Mouse (Mus musculus): ENCODE data around the gene Snd1. TPM values are rescaled to one million over a fixed set of nuclear protein-coding genes. Genes with fewer than 3 reads are reported as not detected.

Snd1 gene
- total RNA-seq, 1 experiment = 343 TPM

DNA sequence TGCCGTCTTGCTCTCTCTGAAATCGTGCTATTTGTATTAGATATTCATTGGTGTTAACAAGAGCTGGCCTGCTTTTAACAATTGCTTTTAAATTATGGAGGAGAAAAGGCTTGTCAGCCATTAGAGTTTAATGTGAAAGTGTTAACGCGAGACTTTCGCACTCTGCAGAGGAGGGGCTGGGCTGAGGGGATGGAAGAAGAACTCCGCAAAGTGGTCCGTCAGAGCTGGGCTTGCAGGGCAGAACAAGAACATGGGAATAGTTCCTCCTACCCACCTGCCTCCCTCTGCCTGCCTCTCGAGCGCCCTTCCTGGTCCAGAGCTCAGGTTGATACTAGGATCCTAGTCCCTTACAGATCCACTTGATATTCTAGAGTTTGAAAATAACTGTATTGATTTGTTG is 472.3 kb downstream of the Snd1 start:
- DNase-seq (ENCODE audit: low read depth, low spot score) = no peak
- Histone ChIP-seq H3K4me1 (ENCODE audit: control insufficient read depth in 2 of 2, insufficient read depth in 2 of 2, low read length in 2 of 2, poor library complexity in 1 of 2) (no peaks in the 10 kb centered on the region), H3K9me3 (ENCODE audit: control insufficient read depth, insufficient read depth, low read depth, low read length) (no peaks in the 10 kb centered on the region), H3K4me3 (ENCODE audit: insufficient read depth in 1 of 2, low read depth in 1 of 2, low read length in 2 of 2, poor library complexity in 1 of 2, severe bottlenecking in 1 of 2) (no peak overlapping the region), H3K27ac (ENCODE audit: insufficient read depth, low read depth, low read length, poor library complexity, severe bottlenecking) (no peak overlapping the region), H3K9ac (ENCODE audit: insufficient read depth, low read depth, low read length, poor library complexity, severe bottlenecking) (no peak overlapping the region), H3K36me3 (ENCODE audit: control insufficient read depth, insufficient read depth, low read length, poor library complexity, severe bottlenecking) (no peaks in the 10 kb centered on the region)
- TF ChIP-seq HCFC1 (IDR thresholded peaks at IDR 0.05; ENCODE audit: borderline replicate concordance, insufficient read depth, low read length) (no peak), ZNF384 (IDR thresholded peaks at IDR 0.05; ENCODE audit: low read depth, low read length) (no peak), MAFK (IDR thresholded peaks at IDR 0.05; ENCODE audit: insufficient read depth, low read depth, low read length) (no peak), ZC3H11A (IDR thresholded peaks at IDR 0.05; ENCODE audit: borderline replicate concordance, low read depth, low read length) (no peak), CHD2 (IDR thresholded peaks at IDR 0.05; ENCODE audit: low read depth, low read length) (no peak)
- in situ Hi-C loops (cut with MboI; ENCODE audit: low sequenced_read_pairs in 2 of 2, unreplicated experiment in 2 of 2) = loop anchor here in 1 of 2 experiments (10.0 kb wide), 1 partner anchor 78 kb away; no protein-coding TSS in a partner anchor

DNA sequence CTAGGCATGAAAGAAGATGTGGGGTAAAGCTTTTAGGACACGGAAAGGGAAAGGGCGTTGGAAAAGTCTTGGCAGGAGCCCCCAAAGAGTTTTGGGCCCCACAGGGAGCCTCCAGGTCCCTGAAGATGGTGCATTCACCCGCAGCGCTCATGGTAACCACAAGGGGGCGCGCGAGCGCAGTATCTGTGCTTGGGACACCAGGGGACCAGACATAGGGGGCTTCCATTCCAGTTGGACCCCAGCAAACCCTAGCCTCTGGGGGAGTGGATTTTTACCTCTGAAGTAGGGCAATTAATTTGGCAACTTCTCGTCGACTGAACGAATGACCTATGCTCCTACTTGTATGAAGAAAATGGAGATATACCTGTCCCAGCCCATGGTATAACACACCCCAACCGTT is 474.3 kb downstream of the Snd1 start:
- TF ChIP-seq HCFC1 (IDR thresholded peaks at IDR 0.05; ENCODE audit: borderline replicate concordance, insufficient read depth, low read length) (0 out of 2 replicates have a peak, but pooled peaks have one; percentile 22), ZC3H11A (IDR thresholded peaks at IDR 0.05; ENCODE audit: borderline replicate concordance, low read depth, low read length) (peak; percentile 80; the same call in 1 of the 2 replicates), MAFK (IDR thresholded peaks at IDR 0.05; ENCODE audit: insufficient read depth, low read depth, low read length) (no peak)
- H3K36me3 ChIP-seq (ENCODE audit: control insufficient read depth, insufficient read depth, low read length, poor library complexity, severe bottlenecking) = no peaks in the 10 kb centered on the region
- peak; percentile 47 for DNase-seq (ENCODE audit: low read depth, low spot score)
- H3K9me3 ChIP-seq (ENCODE audit: control insufficient read depth, insufficient read depth, low read depth, low read length) = no peaks in the 10 kb centered on the region
- no peaks in the 10 kb centered on the region for H3K4me1 ChIP-seq (ENCODE audit: control insufficient read depth in 2 of 2, insufficient read depth in 2 of 2, low read length in 2 of 2, poor library complexity in 1 of 2)
- no peak overlapping the region for H3K4me3 ChIP-seq (ENCODE audit: insufficient read depth in 1 of 2, low read depth in 1 of 2, low read length in 2 of 2, poor library complexity in 1 of 2, severe bottlenecking in 1 of 2)
- no peak overlapping the region for H3K9ac ChIP-seq (ENCODE audit: insufficient read depth, low read depth, low read length, poor library complexity, severe bottlenecking)
- in situ Hi-C loops (cut with MboI; ENCODE audit: low sequenced_read_pairs in 2 of 2, unreplicated experiment in 2 of 2) = loop anchor here in 1 of 2 experiments (10.0 kb wide), 1 partner anchor 76 kb away; no protein-coding TSS in a partner anchor
- H3K27ac ChIP-seq (ENCODE audit: insufficient read depth, low read depth, low read length, poor library complexity, severe bottlenecking) = no peak overlapping the region

DNA sequence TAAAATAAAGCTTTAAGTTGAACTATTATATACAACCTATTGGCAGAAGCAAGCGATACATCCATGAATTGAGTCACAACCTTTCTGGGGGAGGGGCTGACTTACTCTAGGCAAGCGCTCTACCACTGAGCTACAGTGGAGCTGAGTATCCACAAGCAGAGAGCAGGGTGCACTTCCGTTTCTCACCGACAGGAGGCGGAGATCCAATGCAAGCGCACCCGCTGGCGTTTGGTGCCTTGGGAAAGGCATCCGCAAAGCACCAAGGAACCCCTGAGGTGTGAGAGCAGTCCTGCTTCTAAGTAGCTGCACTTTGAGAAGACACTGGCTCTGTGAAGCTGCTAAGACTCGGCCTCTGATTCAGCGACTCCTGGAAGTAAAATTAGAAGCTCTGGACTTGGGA is 480.6 kb downstream of the Snd1 start:
- Histone ChIP-seq H3K4me1 (ENCODE audit: control insufficient read depth in 2 of 2, insufficient read depth in 2 of 2, low read length in 2 of 2, poor library complexity in 1 of 2) (peaks cover 0 to 4% of the 10 kb centered on the region in 2 experiments; a peak in 1 of 4 replicates), H3K27ac (ENCODE audit: insufficient read depth, low read depth, low read length, poor library complexity, severe bottlenecking) (no peak overlapping the region), H3K36me3 (ENCODE audit: control insufficient read depth, insufficient read depth, low read length, poor library complexity, severe bottlenecking) (no peaks in the 10 kb centered on the region), H3K4me3 (ENCODE audit: insufficient read depth in 1 of 2, low read depth in 1 of 2, low read length in 2 of 2, poor library complexity in 1 of 2, severe bottlenecking in 1 of 2) (no peak overlapping the region), H3K9ac (ENCODE audit: insufficient read depth, low read depth, low read length, poor library complexity, severe bottlenecking) (no peak overlapping the region), H3K9me3 (ENCODE audit: control insufficient read depth, insufficient read depth, low read depth, low read length) (no peaks in the 10 kb centered on the region)
- DNase-seq (ENCODE audit: low read depth, low spot score) = peak; percentile 73
- in situ Hi-C loops (cut with MboI; ENCODE audit: low sequenced_read_pairs in 2 of 2, unreplicated experiment in 2 of 2) = no loop called here
- TF ChIP-seq MAFK (IDR thresholded peaks at IDR 0.05; ENCODE audit: insufficient read depth, low read depth, low read length) (no peak), HCFC1 (IDR thresholded peaks at IDR 0.05; ENCODE audit: borderline replicate concordance, insufficient read depth, low read length) (0 out of 2 replicates have a peak, but pooled peaks have one; percentile 30), ZNF384 (IDR thresholded peaks at IDR 0.05; ENCODE audit: low read depth, low read length) (no peak), ZC3H11A (IDR thresholded peaks at IDR 0.05; ENCODE audit: borderline replicate concordance, low read depth, low read length) (peak; percentile 46; the same call in 1 of the 2 replicates)

DNA sequence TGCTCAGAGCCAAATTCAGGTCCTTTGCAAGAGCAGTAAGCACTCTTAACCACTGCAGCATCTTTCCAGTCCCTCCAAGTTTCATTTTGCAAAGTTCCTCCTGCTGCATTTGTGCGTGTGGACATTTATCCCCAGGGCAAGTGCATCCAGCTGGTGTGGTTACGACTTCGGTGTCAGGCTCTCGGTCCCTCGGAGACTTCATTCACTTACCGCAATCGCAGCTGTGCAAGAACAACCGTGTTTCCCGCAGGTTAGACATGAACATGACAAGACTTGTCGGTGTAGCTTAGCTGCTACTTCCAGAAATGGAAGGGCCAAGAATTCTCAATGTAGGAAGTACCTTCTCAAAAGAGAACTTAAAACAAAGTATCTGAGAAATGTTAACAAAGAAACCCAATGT is 482.5 kb downstream of the Snd1 start:
- Histone ChIP-seq H3K9me3 (ENCODE audit: control insufficient read depth, insufficient read depth, low read depth, low read length) (no peaks in the 10 kb centered on the region), H3K4me1 (ENCODE audit: control insufficient read depth in 2 of 2, insufficient read depth in 2 of 2, low read length in 2 of 2, poor library complexity in 1 of 2) (peaks cover 2 to 8% of the 10 kb centered on the region in 2 experiments; a peak in 3 of 4 replicates), H3K4me3 (ENCODE audit: insufficient read depth in 1 of 2, low read depth in 1 of 2, low read length in 2 of 2, poor library complexity in 1 of 2, severe bottlenecking in 1 of 2) (no peak overlapping the region), H3K9ac (ENCODE audit: insufficient read depth, low read depth, low read length, poor library complexity, severe bottlenecking) (no peak overlapping the region), H3K27ac (ENCODE audit: insufficient read depth, low read depth, low read length, poor library complexity, severe bottlenecking) (no peak overlapping the region), H3K36me3 (ENCODE audit: control insufficient read depth, insufficient read depth, low read length, poor library complexity, severe bottlenecking) (no peaks in the 10 kb centered on the region)
- TF ChIP-seq ZC3H11A (IDR thresholded peaks at IDR 0.05; ENCODE audit: borderline replicate concordance, low read depth, low read length) (no peak), MAFK (IDR thresholded peaks at IDR 0.05; ENCODE audit: insufficient read depth, low read depth, low read length) (no peak), CHD2 (IDR thresholded peaks at IDR 0.05; ENCODE audit: low read depth, low read length) (no peak), ZNF384 (IDR thresholded peaks at IDR 0.05; ENCODE audit: low read depth, low read length) (no peak), HCFC1 (IDR thresholded peaks at IDR 0.05; ENCODE audit: borderline replicate concordance, insufficient read depth, low read length) (no peak)
- DNase-seq (ENCODE audit: low read depth, low spot score) = no peak
- in situ Hi-C loops (cut with MboI; ENCODE audit: low sequenced_read_pairs in 2 of 2, unreplicated experiment in 2 of 2) = no loop called here

DNA sequence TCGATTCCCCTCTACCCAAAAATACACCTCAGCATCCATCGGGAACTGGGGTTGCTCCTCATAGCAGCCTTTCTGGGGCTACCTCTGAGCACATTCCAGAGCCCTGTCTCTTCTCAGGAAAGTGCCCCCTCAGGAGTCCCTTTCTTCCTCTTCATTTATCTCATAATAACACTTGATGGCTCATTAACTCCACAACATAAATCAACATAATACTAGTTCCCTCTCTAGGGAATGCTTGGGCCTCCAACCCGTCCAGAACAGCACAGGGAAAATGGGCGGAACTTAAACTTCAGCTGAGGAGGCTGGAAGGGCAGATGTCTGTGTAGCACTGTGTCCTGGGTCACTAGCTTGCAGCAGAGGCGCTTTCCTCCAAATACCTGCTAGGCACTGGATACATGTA is 488.2 kb downstream of the Snd1 start:
- in situ Hi-C loops (cut with MboI; ENCODE audit: low sequenced_read_pairs in 2 of 2, unreplicated experiment in 2 of 2) = no loop called here
- H3K4me1 ChIP-seq (ENCODE audit: control insufficient read depth in 2 of 2, insufficient read depth in 2 of 2, low read length in 2 of 2, poor library complexity in 1 of 2) = peaks cover 2 to 8% of the 10 kb centered on the region in 2 experiments
- H3K9me3 ChIP-seq (ENCODE audit: control insufficient read depth, insufficient read depth, low read depth, low read length) = no peaks in the 10 kb centered on the region
- H3K36me3 ChIP-seq (ENCODE audit: control insufficient read depth, insufficient read depth, low read length, poor library complexity, severe bottlenecking) = no peaks in the 10 kb centered on the region
- H3K4me3 ChIP-seq (ENCODE audit: insufficient read depth in 1 of 2, low read depth in 1 of 2, low read length in 2 of 2, poor library complexity in 1 of 2, severe bottlenecking in 1 of 2) = no peak overlapping the region
- H3K9ac ChIP-seq (ENCODE audit: insufficient read depth, low read depth, low read length, poor library complexity, severe bottlenecking) = no peak overlapping the region
- no peak for DNase-seq (ENCODE audit: low read depth, low spot score)
- no peak for TF ChIP-seq ZNF384 (IDR thresholded peaks at IDR 0.05; ENCODE audit: low read depth, low read length)
- no peak for TF ChIP-seq CHD2 (IDR thresholded peaks at IDR 0.05; ENCODE audit: low read depth, low read length)
- TF ChIP-seq MAFK (IDR thresholded peaks at IDR 0.05; ENCODE audit: insufficient read depth, low read depth, low read length) = no peak
- TF ChIP-seq ZC3H11A (IDR thresholded peaks at IDR 0.05; ENCODE audit: borderline replicate concordance, low read depth, low read length) = no peak
- no peak for TF ChIP-seq HCFC1 (IDR thresholded peaks at IDR 0.05; ENCODE audit: borderline replicate concordance, insufficient read depth, low read length)
- no peak overlapping the region for H3K27ac ChIP-seq (ENCODE audit: insufficient read depth, low read depth, low read length, poor library complexity, severe bottlenecking)
